ENCODE assay signal across 8 mouse cellular contexts in genomic region chr4:115785511-115786034, GRCm38 (mm10). TPM values are rescaled to one million over a fixed set of nuclear protein-coding genes. Genes with fewer than 3 reads are reported as not detected.
DNase-seq lines count a peak whose midpoint lies in the region; ATAC-seq and TF ChIP-seq lines count a peak whose summit lies in the region.

No protein-coding gene starts in this region.

- no peaks in the 10 kb centered on the region for H3K27me3 ChIP-seq in hindbrain, embryonic 14.5 days (ENCODE audit: control insufficient read depth, insufficient read depth, low read length)
- H3K27me3 ChIP-seq in midbrain, embryonic 13.5 days: no peaks in the 10 kb centered on the region

- H3K27ac ChIP-seq in left cerebral cortex, adult 2 months: peak overlapping the region; percentile 86
- H3K27ac ChIP-seq in brown adipose tissue, adult 24 weeks (replicated peaks; ENCODE audit: low read depth, low read length): peak overlapping the region; percentile 46
- 0 out of 2 replicates have a peak overlapping the region, but pooled peaks have one; percentile 56 for H3K27ac ChIP-seq in hindbrain, embryonic 14.5 days
- H3K27ac ChIP-seq in midbrain, embryonic 13.5 days: no peak overlapping the region

- peak overlapping the region; percentile 84 for H3K9ac ChIP-seq in hindbrain, embryonic 14.5 days
- peak overlapping the region; percentile 81 for H3K9ac ChIP-seq in midbrain, embryonic 13.5 days (replicated peaks)

- H3K4me1 ChIP-seq in brown adipose tissue, adult 24 weeks (ENCODE audit: control insufficient read depth, insufficient read depth, insufficient read length, low read length): peaks cover 2% of the 10 kb centered on the region; the same call in 1 of the 2 replicates
- H3K4me1 ChIP-seq in hindbrain, embryonic 14.5 days (replicated peaks; ENCODE audit: control insufficient read depth, insufficient read depth, low read length): peaks cover 7% of the 10 kb centered on the region
- peaks cover 15% of the 10 kb centered on the region for H3K4me1 ChIP-seq in midbrain, embryonic 13.5 days (replicated peaks)

- TF ChIP-seq CTCF in left cerebral cortex, adult 2 months (IDR thresholded peaks at IDR 0.05): no peak

- peak; percentile 12; the same call in 1 of the 2 replicates for ATAC-seq in hindbrain, embryonic 14.5 days (ENCODE audit: low FRiP score)
- peak; percentile 28 for ATAC-seq in midbrain, embryonic 13.5 days

- H3K4me3 ChIP-seq in left cerebral cortex, adult 2 months: peak overlapping the region; percentile 92
- peak overlapping the region; percentile 89 for H3K4me3 ChIP-seq in brown adipose tissue, adult 24 weeks (ENCODE audit: insufficient read depth, low read depth, low read length)
- peak overlapping the region; percentile 76 for H3K4me3 ChIP-seq in hindbrain, embryonic 14.5 days (replicated peaks; ENCODE audit: low read length)
- H3K4me3 ChIP-seq in midbrain, embryonic 13.5 days (replicated peaks): peak overlapping the region; percentile 62

- peak overlapping the region; percentile 69 for H3K4me2 ChIP-seq in hindbrain, embryonic 14.5 days (replicated peaks)
- H3K4me2 ChIP-seq in midbrain, embryonic 13.5 days (replicated peaks): peak overlapping the region; percentile 71

- no peaks in the 10 kb centered on the region for H3K9me3 ChIP-seq in hindbrain, embryonic 14.5 days (ENCODE audit: control insufficient read depth, low read length)
- no peaks in the 10 kb centered on the region for H3K9me3 ChIP-seq in midbrain, embryonic 13.5 days

- 65% methylated on average over 7 of the region's 7 CpGs for WGBS in hindbrain, embryonic 14.5 days
- WGBS in midbrain, embryonic 13.5 days: 65% methylated on average over 7 of the region's 7 CpGs

- no peak for DNase-seq in left cerebral cortex, adult 2 months (ENCODE audit: extremely low spot score in 1 of 2, low spot score in 2 of 2)
- DNase-seq in left cerebral cortex, postnatal 36 days (ENCODE audit: low spot score in 2 of 2): no peak
- DNase-seq in hindbrain, embryonic 14.5 days (ENCODE audit: low spot score): no peak
- no peak for DNase-seq in ovary, postnatal 14 days (ENCODE audit: low spot score)
- no peak for DNase-seq in right cerebral cortex, postnatal 25 days
- no peak for DNase-seq in layer of hippocampus, postnatal 36 days

- peaks cover 18% of the 10 kb centered on the region for H3K36me3 ChIP-seq in hindbrain, embryonic 14.5 days (replicated peaks; ENCODE audit: control insufficient read depth, insufficient read depth)
- peaks cover 22% of the 10 kb centered on the region for H3K36me3 ChIP-seq in midbrain, embryonic 13.5 days

- intact Hi-C loops in left cerebral cortex, adult 2 months (cut with DNase I): loop anchor here (2.0 kb wide), 1 partner anchor 53 kb away; the partner anchor contains the start of gene Mknk1
- intact Hi-C loops in left cerebral cortex, postnatal 36 days (cut with DNase I): loop anchor here (1.0 kb wide), 1 partner anchor 43 kb away; the partner anchor contains the start of gene Mob3c

RNA-seq across cellular contexts. Expression of gene Atpaf1, which starts 1.0 kb away (rescaled TPM):
- total RNA-seq in left cerebral cortex, adult 2 months (2021): 10 to 100 TPM; 74.6 to 74.8 TPM
- 10 to 100 TPM; 64.5 to 68.2 TPM for total RNA-seq in left cerebral cortex, postnatal 36 days (2021)
- 48.5 and 53.5 TPM in 2 replicates for polyA plus RNA-seq in brown adipose tissue, adult 24 weeks (2012; ENCODE audit: insufficient read depth, insufficient read length, missing spikeins)
- 40.9 and 45.6 TPM in 2 replicates for polyA plus RNA-seq in hindbrain, embryonic 14.5 days (2014; fragmentation: Nextera tagmentation; extraction: Ambion mirVana)
- polyA plus RNA-seq in midbrain, embryonic 13.5 days (2015; fragmentation: Nextera tagmentation; extraction: Ambion mirVana): 38.7 and 41.9 TPM in 2 replicates
- 10 to 100 TPM; 49.6 to 60.5 TPM for total RNA-seq in layer of hippocampus, postnatal 36 days (2021)

RNA-seq across cellular contexts. Expression of gene Tex38, which starts 4.8 kb away (rescaled TPM):
- under 1 TPM in 1 of 2 experiments, not detected in 1; 0.75 TPM for total RNA-seq in left cerebral cortex, adult 2 months (2021)
- total RNA-seq in left cerebral cortex, postnatal 36 days (2021): 1 to 10 TPM in 1 of 2 experiments, under 1 TPM in 1; 0.88 to 1.1 TPM
- polyA plus RNA-seq in brown adipose tissue, adult 24 weeks (2012; ENCODE audit: insufficient read depth, insufficient read length, missing spikeins): not detected in 2 replicates
- polyA plus RNA-seq in hindbrain, embryonic 14.5 days (2014; fragmentation: Nextera tagmentation; extraction: Ambion mirVana): 0.27 and 0.33 TPM in 2 replicates
- 0.35 and 0.54 TPM in 2 replicates for polyA plus RNA-seq in midbrain, embryonic 13.5 days (2015; fragmentation: Nextera tagmentation; extraction: Ambion mirVana)
- total RNA-seq in layer of hippocampus, postnatal 36 days (2021): not detected

RNA-seq across cellular contexts. Expression of gene Mob3c, which starts 42.3 kb away (rescaled TPM):
- total RNA-seq in left cerebral cortex, adult 2 months (2021): 1 to 10 TPM; 4.0 to 4.4 TPM
- 1 to 10 TPM; 3.6 to 4.6 TPM for total RNA-seq in left cerebral cortex, postnatal 36 days (2021)
- polyA plus RNA-seq in brown adipose tissue, adult 24 weeks (2012; ENCODE audit: insufficient read depth, insufficient read length, missing spikeins): 3.8 and 5.9 TPM in 2 replicates
- 5.5 and 5.8 TPM in 2 replicates for polyA plus RNA-seq in hindbrain, embryonic 14.5 days (2014; fragmentation: Nextera tagmentation; extraction: Ambion mirVana)
- 4.0 and 4.9 TPM in 2 replicates for polyA plus RNA-seq in midbrain, embryonic 13.5 days (2015; fragmentation: Nextera tagmentation; extraction: Ambion mirVana)
- total RNA-seq in layer of hippocampus, postnatal 36 days (2021): 1 to 10 TPM; 4.6 to 5.1 TPM

RNA-seq across cellular contexts. Expression of gene Efcab14, which starts 48.0 kb away (rescaled TPM):
- total RNA-seq in left cerebral cortex, adult 2 months (2021): 10 to 100 TPM; 50.7 to 52.5 TPM
- 10 to 100 TPM; 52.1 to 55.5 TPM for total RNA-seq in left cerebral cortex, postnatal 36 days (2021)
- 17.3 and 26.7 TPM in 2 replicates for polyA plus RNA-seq in brown adipose tissue, adult 24 weeks (2012; ENCODE audit: insufficient read depth, insufficient read length, missing spikeins)
- polyA plus RNA-seq in hindbrain, embryonic 14.5 days (2014; fragmentation: Nextera tagmentation; extraction: Ambion mirVana): 23.9 and 25.5 TPM in 2 replicates
- 22.0 and 23.9 TPM in 2 replicates for polyA plus RNA-seq in midbrain, embryonic 13.5 days (2015; fragmentation: Nextera tagmentation; extraction: Ambion mirVana)
- 10 to 100 TPM; 46.9 to 53.8 TPM for total RNA-seq in layer of hippocampus, postnatal 36 days (2021)

RNA-seq across cellular contexts. Expression of gene Mknk1, which starts 53.4 kb away (rescaled TPM):
- 10 to 100 TPM; 37.6 to 38.7 TPM for total RNA-seq in left cerebral cortex, adult 2 months (2021)
- total RNA-seq in left cerebral cortex, postnatal 36 days (2021): 10 to 100 TPM; 32.6 to 40.7 TPM
- polyA plus RNA-seq in brown adipose tissue, adult 24 weeks (2012; ENCODE audit: insufficient read depth, insufficient read length, missing spikeins): 13.8 and 14.1 TPM in 2 replicates
- 21.3 and 21.6 TPM in 2 replicates for polyA plus RNA-seq in hindbrain, embryonic 14.5 days (2014; fragmentation: Nextera tagmentation; extraction: Ambion mirVana)
- 23.3 and 25.7 TPM in 2 replicates for polyA plus RNA-seq in midbrain, embryonic 13.5 days (2015; fragmentation: Nextera tagmentation; extraction: Ambion mirVana)
- total RNA-seq in layer of hippocampus, postnatal 36 days (2021): 10 to 100 TPM; 43.0 to 45.1 TPM
